In the genomic region with DNA sequence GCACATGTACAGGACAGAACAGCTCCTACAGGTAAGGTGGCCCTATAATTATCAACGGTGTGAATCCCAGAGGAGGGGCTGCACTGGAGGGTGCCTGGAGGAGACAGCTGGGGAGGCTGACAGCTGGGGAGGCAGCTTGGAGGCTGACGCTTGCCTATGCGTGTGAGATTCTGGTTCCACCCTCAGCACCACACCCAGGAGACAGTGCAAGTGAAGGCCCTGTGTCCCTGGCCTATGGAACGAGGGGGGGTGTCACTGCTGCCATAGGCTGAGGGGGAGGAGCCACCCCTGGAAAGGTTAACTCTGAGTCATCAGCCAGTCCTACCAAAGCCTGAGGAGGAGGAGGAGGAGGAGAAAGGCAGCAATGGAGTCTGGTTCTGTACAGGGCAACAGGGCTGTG, we compare ENCODE assay signal across 14 mouse cellular contexts. TPM values are rescaled to one million over a fixed set of nuclear protein-coding genes. Genes with fewer than 3 reads are reported as not detected.
A peak's percentile ranks its signal among the peaks of the same experiment; 100 is the strongest.
DNase-seq lines count a peak whose midpoint lies in the region; ATAC-seq and TF ChIP-seq lines count a peak whose summit lies in the region.
"Had no signal": no experiment of that assay in that cellular context is flagged by ENCODE, and none has a peak within 500 bp of the region (broad histone marks: within the 10 kb centered on the region; RNA-seq: fewer than 3 reads in every experiment).

No protein-coding gene starts in this region.

- no peak overlapping the region for H3K4me2 ChIP-seq in heart, embryonic 14.5 days (ENCODE audit: low read length)
- no peak overlapping the region for H3K4me2 ChIP-seq in stomach, embryonic 16.5 days (ENCODE audit: low read depth, low read length)
- H3K4me2 ChIP-seq: forebrain, embryonic 13.5 days; hindbrain, embryonic 14.5 days; liver, embryonic 13.5 days; midbrain, embryonic 11.5 days; neural tube, embryonic 12.5 days had no signal

- no peak for TF ChIP-seq EP300 in heart, adult 2 months (IDR thresholded peaks at IDR 0.05; ENCODE audit: insufficient read depth, low read depth, low read length)

- peak overlapping the region; percentile 7 to 45 for H3K27ac ChIP-seq in heart, embryonic 14.5 days (replicated peaks in 1 of 2; ENCODE audit: control insufficient read depth in 1 of 2, insufficient read depth in 1 of 2, low read depth in 2 of 2, low read length in 2 of 2)
- H3K27ac ChIP-seq in heart, adult 2 months, result no peak overlapping the region; the same call in 1 of the 2 replicates
- no peak overlapping the region for H3K27ac ChIP-seq in stomach, embryonic 16.5 days (ENCODE audit: low read length)
- H3K27ac ChIP-seq: forebrain, embryonic 13.5 days; hindbrain, embryonic 14.5 days; liver, embryonic 13.5 days; neural tube, embryonic 12.5 days had no signal

- no peak for TF ChIP-seq CTCF in heart, adult 2 months (IDR thresholded peaks at IDR 0.05)

- WGBS in heart, embryonic 14.5 days, result 49% methylated on average over 4 of the region's 4 CpGs
- WGBS in heart, adult 2 months, result 69% methylated on average over 4 of the region's 4 CpGs
- 50% methylated on average over 4 of the region's 4 CpGs for WGBS in stomach, embryonic 16.5 days

- no peaks in the 10 kb centered on the region for H3K79me2 ChIP-seq in heart, adult 2 months (replicated peaks; ENCODE audit: control insufficient read depth, insufficient read depth, low read length)

- H3K4me1 ChIP-seq in heart, embryonic 14.5 days (ENCODE audit: control insufficient read depth in 2 of 2, insufficient read depth in 2 of 2, low read length in 2 of 2), result peaks cover 24 to 31% of the 10 kb centered on the region in 2 experiments
- H3K4me1 ChIP-seq in heart, adult 2 months (ENCODE audit: control insufficient read depth, insufficient read depth, low read length), result peaks cover 3% of the 10 kb centered on the region; the same call in 1 of the 2 replicates
- peaks cover 88% of the 10 kb centered on the region for H3K4me1 ChIP-seq in megakaryocyte, embryonic 14.5 days
- H3K4me1 ChIP-seq in stomach, embryonic 16.5 days (ENCODE audit: control insufficient read depth, insufficient read depth, low read length), result peaks cover 5% of the 10 kb centered on the region; the same call in 1 of the 2 replicates

- H3K36me3 ChIP-seq in heart, embryonic 14.5 days (ENCODE audit: control insufficient read depth, insufficient read depth, low read length), result peaks cover 66% of the 10 kb centered on the region
- no peaks in the 10 kb centered on the region for H3K36me3 ChIP-seq in heart, adult 2 months (ENCODE audit: control insufficient read depth, insufficient read depth, low read length)
- H3K36me3 ChIP-seq in megakaryocyte, embryonic 14.5 days (replicated peaks; ENCODE audit: low read length), result peaks cover 100% of the 10 kb centered on the region
- no peaks in the 10 kb centered on the region; the same call in 1 of the 2 replicates for H3K36me3 ChIP-seq in stomach, embryonic 16.5 days (ENCODE audit: control insufficient read depth, insufficient read depth, low read length)

- no peak for TF ChIP-seq POLR2A in heart, adult 2 months (IDR thresholded peaks at IDR 0.05; ENCODE audit: insufficient read depth, low read depth, low read length)

- no peak overlapping the region for H3K4me3 ChIP-seq in heart, embryonic 14.5 days (ENCODE audit: control insufficient read depth in 1 of 2, insufficient read depth in 1 of 2, low read depth in 1 of 2, low read length in 2 of 2)
- H3K4me3 ChIP-seq in heart, adult 2 months, result no peak overlapping the region
- peak overlapping the region; percentile 36 for H3K4me3 ChIP-seq in megakaryocyte, embryonic 14.5 days (replicated peaks)
- no peak overlapping the region for H3K4me3 ChIP-seq in stomach, embryonic 16.5 days (replicated peaks; ENCODE audit: low read length)
- H3K4me3 ChIP-seq: forebrain, embryonic 13.5 days; liver, embryonic 13.5 days; neural tube, embryonic 12.5 days had no signal

- intact Hi-C loops in heart, adult 2 months (cut with DNase I), result loop anchor here (5.0 kb wide), 1 partner anchor 40 kb away; the partner anchor contains the start of gene Tesc

- 0 out of 2 replicates have a peak, but pooled peaks have one; percentile 2 for ATAC-seq in heart, embryonic 14.5 days (ENCODE audit: insufficient number of reproducible peaks, insufficient read depth, low FRiP score, low read depth)
- ATAC-seq in megakaryocyte, adult 5-6 weeks (ENCODE audit: poor library complexity, severe bottlenecking), result no peak
- peak; percentile 43; the same call in 1 of the 2 replicates for ATAC-seq in stomach, embryonic 16.5 days (ENCODE audit: insufficient read depth, low FRiP score)
- ATAC-seq: forebrain, embryonic 13.5 days had no signal

- no peak overlapping the region for H3K9ac ChIP-seq in heart, embryonic 14.5 days (ENCODE audit: low read length)
- no peak overlapping the region for H3K9ac ChIP-seq in heart, adult 2 months (ENCODE audit: low read depth, low read length)
- no peak overlapping the region for H3K9ac ChIP-seq in stomach, embryonic 16.5 days (ENCODE audit: low read length)
- H3K9ac ChIP-seq: forebrain, embryonic 13.5 days; hindbrain, embryonic 14.5 days; liver, embryonic 13.5 days; neural tube, embryonic 12.5 days had no signal

- DNase-seq in heart, adult 2 months, result no peak
- peak; percentile 68 for DNase-seq in adrenal gland, postnatal 10 days
- DNase-seq in thymus, postnatal 10 days (ENCODE audit: low spot score in 2 of 2), result no peak
- DNase-seq in retina, postnatal 1 day, result no peak
- DNase-seq: liver, embryonic 13.5 days had no signal

- H3K27me3 ChIP-seq in heart, embryonic 14.5 days (ENCODE audit: control insufficient read depth, insufficient read depth, low read length), result no peaks in the 10 kb centered on the region
- H3K27me3 ChIP-seq in heart, adult 2 months (ENCODE audit: control insufficient read depth, insufficient read depth, low read length), result no peaks in the 10 kb centered on the region
- no peaks in the 10 kb centered on the region for H3K27me3 ChIP-seq in megakaryocyte, embryonic 14.5 days (replicated peaks)
- H3K27me3 ChIP-seq in stomach, embryonic 16.5 days (ENCODE audit: control insufficient read depth, insufficient read depth, low read length), result no peaks in the 10 kb centered on the region
- H3K27me3 ChIP-seq: forebrain, embryonic 13.5 days; liver, embryonic 13.5 days; neural tube, embryonic 12.5 days had no signal

- no peaks in the 10 kb centered on the region for H3K9me3 ChIP-seq in heart, embryonic 14.5 days (ENCODE audit: control insufficient read depth, low read length)
- H3K9me3 ChIP-seq in megakaryocyte, embryonic 14.5 days, result no peaks in the 10 kb centered on the region
- H3K9me3 ChIP-seq in stomach, embryonic 16.5 days (replicated peaks; ENCODE audit: control insufficient read depth, low read length), result no peaks in the 10 kb centered on the region
- H3K9me3 ChIP-seq: forebrain, embryonic 13.5 days; G1E; liver, embryonic 13.5 days; neural tube, embryonic 12.5 days had no signal

RNA-seq across cellular contexts. Expression of gene Tesc, which starts 40.0 kb away (rescaled TPM):
- polyA plus RNA-seq in heart, embryonic 14.5 days (2014; fragmentation: Nextera tagmentation; extraction: Ambion mirVana), result 14.5 and 16.3 TPM in 2 replicates
- 100 to 1,000 TPM; 200 to 231 TPM for total RNA-seq in heart, adult 2 months (2021)
- 125 and 164 TPM in 2 replicates for polyA plus RNA-seq in heart, adult 2 months (2012; rRNA removed)
- polyA plus RNA-seq in megakaryocyte, embryonic 14.5 days (2012; ENCODE audit: insufficient read depth, low replicate concordance), result 940 and 1,036 TPM in 2 replicates
- total RNA-seq in megakaryocyte, adult 5-6 weeks (2015), result 1.8 and 4.2 TPM in 2 replicates
- total RNA-seq in megakaryocyte, adult 5-6 weeks (2017), result 2.2 and 2.4 TPM in 2 replicates
- 10 to 100 TPM; 54.4 to 61.5 TPM for total RNA-seq in adrenal gland, postnatal 10 days (2021)
- 26.1 and 27.4 TPM in 2 replicates for polyA plus RNA-seq in stomach, embryonic 16.5 days (2015; fragmentation: Nextera tagmentation; extraction: Ambion mirVana)
- total RNA-seq: G1E had no signal
- polyA plus RNA-seq: G1E had no signal

Comparison
In these comparisons a context has a peak if more than half of its experiments do, and no peak if none do; other contexts are left out.
1. H3K27ac ChIP-seq: peak in heart, embryonic 14.5 days (2 of 2); none in heart, adult 2 months (single experiment) and stomach, embryonic 16.5 days (single experiment).